Mouse (Mus musculus) cerebellum, adult 2 months (tissue): ENCODE data around the gene 2610042L04Rik. TPM values are rescaled to one million over a fixed set of nuclear protein-coding genes. Genes with fewer than 3 reads are reported as not detected.
"Not testable (repeated sequence)": the region's sequence is repeated elsewhere in the genome, so short reads cannot be mapped to it uniquely, and the experiment has no call there.

Experiments
- DNase-seq, 2 experiments: peaks; one replicate each; pipeline ENCODE4 v3.0.0; 2021
- H3K27ac ChIP-seq: fragments of 200-500 bp; 2 replicates; pipeline ENCODE4 v1.5.1; 2012; ENCODE audit warnings: low read length, control low read depth, inconsistent platforms; ENCODE audit not compliant: insufficient read depth
- H3K27me3 ChIP-seq: fragments of 200-500 bp; 2 replicates; pipeline ENCODE4 v1.6.1; 2012; ENCODE audit warnings: inconsistent platforms, mild to moderate bottlenecking, low read length, moderate library complexity; ENCODE audit not compliant: control insufficient read depth, insufficient read depth
- H3K4me1 ChIP-seq: fragments of 200-500 bp; 2 replicates; pipeline ENCODE4 v1.6.1; 2011; ENCODE audit warnings: low read length; ENCODE audit not compliant: control insufficient read depth, insufficient read depth
- H3K4me3 ChIP-seq: fragments of 200-500 bp; replicated peaks from 2 replicates; pipeline ENCODE3; 2011; ENCODE audit warnings: mild to moderate bottlenecking, low read depth, low read length, control low read depth; ENCODE audit not compliant: insufficient read depth
- WGBS: fragments of 180-500 bp; shearing (Covaris S2); methylation state at CpG from one replicate; pipeline ENCODE4 v1.1.7; 2018; 5-methylcytosine and 5-hydroxymethylcytosine counted together
- polyA plus RNA-seq: library from polyadenylated mRNA; depleted of rRNA; stranded (reverse); fragments of >200 nt; gene quantifications from 2 replicates; pipeline ENCODE4 v1.2.3, GENCODE M21; 2012; rRNA removed

2610042L04Rik gene
- polyA plus RNA-seq = 0.80 and 1.0 TPM in 2 replicates

DNA sequence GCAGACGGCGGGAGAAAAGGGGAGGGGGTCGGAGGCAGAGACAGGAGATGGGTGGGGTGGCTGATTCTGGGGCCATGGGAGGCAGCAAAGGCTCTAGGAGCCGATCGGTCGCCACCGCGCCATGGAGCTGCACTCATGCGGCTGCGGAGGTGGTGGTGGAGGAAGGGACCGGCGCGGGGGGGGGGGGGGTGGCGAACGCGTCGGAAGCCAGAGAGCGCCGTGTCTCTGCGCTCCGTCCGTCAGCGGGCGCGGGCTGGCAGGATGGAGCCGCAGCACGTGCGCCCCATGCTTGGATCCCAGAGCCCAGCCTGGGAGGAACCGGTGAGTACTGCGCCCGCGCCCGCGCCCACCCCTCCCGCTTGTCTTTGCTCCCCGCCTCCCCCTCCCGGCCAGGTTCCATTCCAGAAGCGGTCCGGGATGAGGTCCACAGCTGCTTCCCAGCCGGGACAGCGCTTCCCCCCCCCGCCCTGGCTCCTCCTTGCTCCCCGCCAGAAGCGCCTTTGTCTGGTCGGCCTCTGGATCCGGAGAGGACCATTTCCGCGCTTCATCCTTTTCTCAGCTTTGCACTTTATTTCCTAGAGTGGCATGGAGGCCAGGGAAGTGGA lies at the start of gene 2610042L04Rik:
Gene 2610042L04Rik, plus strand, starts transcription at position 288 of the 605 bp plus-strand sequence.
- WGBS = 6% methylated on average over 21 of the region's 48 CpGs
- H3K4me1 ChIP-seq, H3K27me3 ChIP-seq, H3K27ac ChIP-seq, H3K4me3 ChIP-seq, DNase-seq: not testable (repeated sequence)

DNA sequence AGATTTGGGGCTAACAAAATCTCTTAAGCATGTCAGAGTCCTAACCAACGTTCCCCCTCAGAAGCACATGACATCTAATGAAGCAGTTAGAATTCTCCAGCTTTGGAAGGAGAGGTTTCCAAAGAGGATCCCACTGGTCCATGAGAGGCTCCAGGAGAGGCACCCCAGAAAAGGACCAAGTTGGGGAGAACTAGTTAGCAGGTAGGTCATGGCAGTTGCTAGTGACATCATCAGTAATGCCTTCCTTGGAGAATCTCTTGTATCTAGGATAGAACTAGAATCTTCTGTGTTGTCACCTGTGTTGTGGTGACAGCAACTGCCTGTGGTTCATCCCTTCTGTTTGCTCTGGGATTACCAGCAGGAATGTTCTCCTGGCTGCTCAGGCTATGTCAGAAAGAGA lies 17.6 kb upstream of the 2610042L04Rik start, which contains the start of gene Gm3149:
Gene Gm3149, plus strand, starts transcription at position 301 of the 400 bp plus-strand sequence.
- H3K4me3 ChIP-seq, H3K27me3 ChIP-seq, H3K27ac ChIP-seq, H3K4me1 ChIP-seq, DNase-seq: not testable (repeated sequence)
- WGBS = no CpG with 5 or more reads among the region's 1 CpGs

DNA sequence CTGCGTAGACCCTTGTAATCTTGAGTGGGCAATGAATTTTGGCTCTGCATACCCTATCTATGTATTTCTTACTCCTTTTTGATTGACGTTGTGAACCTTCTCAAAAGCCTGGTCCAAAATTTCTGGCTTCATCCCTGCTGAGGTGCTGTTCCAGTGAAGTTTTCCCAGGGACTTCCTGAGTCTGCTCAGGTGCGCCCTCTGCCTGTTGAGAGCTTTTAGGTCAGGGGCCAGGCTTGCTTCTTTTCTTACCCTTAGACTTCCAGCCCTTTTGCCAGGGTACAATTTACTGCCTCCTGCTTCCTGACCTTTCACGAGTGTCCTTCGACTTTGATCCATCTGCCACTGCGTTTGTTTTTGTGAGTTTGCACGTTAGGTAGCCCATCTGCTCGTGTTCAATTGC lies 943 bp downstream of the 2610042L04Rik start:
- 15% methylated on average over 8 of the region's 8 CpGs for WGBS
- H3K27me3 ChIP-seq, H3K4me1 ChIP-seq, DNase-seq, H3K4me3 ChIP-seq, H3K27ac ChIP-seq: not testable (repeated sequence)

DNA sequence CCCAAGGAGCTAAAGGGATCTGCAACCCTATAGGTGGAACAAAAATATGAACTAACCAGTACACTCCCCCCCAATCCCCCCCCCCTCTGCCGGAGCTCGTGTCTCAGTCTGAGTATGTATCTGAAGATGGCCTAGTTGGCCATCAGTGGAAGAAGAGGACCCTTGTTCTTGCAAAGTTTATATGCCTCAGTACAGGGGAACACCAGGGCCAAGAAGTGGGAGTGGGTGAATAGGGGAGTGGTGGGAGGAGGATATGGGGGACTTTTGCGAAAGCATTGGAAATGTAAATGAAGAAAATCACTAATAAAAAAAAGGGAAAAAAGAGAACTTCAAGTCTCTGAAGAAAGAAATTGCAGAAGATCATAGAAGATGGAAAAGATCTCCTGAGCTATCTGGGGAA lies 34.4 kb downstream of the 2610042L04Rik start:
- WGBS = 83% methylated on average over 3 of the region's 3 CpGs
- not testable (repeated sequence) for H3K4me3 ChIP-seq, H3K4me1 ChIP-seq, DNase-seq, H3K27me3 ChIP-seq, H3K27ac ChIP-seq

DNA sequence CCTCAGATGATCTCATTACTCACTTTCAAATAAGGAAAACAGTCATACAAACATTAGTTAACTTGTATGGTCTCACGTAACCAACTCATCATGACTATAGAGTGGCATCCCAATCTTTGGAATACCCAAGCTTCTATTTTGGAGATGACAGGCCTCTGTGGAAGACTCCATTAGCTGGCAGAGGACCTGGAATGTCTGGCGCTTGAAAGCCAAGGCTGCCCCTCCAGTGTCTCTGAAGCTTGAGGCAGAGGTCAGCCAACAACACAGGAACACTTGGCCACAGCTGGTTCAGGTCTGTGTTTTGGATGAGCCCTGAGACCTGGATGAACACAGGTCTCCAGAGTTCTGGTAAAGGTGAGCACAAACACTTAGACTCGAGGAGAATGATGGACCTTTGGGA lies 35.1 kb downstream of the 2610042L04Rik start:
- not testable (repeated sequence) for DNase-seq, H3K27ac ChIP-seq, H3K4me1 ChIP-seq, H3K4me3 ChIP-seq, H3K27me3 ChIP-seq
- WGBS = 74% methylated on average over 3 of the region's 3 CpGs

DNA sequence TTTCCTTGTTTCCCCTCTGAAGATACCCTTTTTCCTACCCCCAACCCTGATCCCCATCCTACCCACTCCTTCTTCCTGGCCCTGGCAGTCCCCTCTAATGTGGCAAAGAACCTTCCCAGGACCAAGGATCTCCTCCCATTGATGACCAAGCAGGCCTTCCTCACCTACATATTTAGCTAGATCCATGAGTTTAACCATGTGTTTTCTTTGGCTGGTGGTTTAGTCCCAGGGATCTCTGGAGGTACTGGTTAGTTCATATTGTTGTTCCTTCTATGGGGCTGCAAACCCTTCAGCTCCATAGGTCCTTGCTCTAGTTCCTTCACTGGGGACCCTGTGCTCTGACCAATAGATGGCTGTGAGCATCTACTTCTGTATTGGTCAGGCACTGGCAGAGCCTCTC lies 43.3 kb downstream of the 2610042L04Rik start:
- not testable (repeated sequence) for H3K27ac ChIP-seq, H3K4me3 ChIP-seq, DNase-seq, H3K27me3 ChIP-seq, H3K4me1 ChIP-seq

DNA sequence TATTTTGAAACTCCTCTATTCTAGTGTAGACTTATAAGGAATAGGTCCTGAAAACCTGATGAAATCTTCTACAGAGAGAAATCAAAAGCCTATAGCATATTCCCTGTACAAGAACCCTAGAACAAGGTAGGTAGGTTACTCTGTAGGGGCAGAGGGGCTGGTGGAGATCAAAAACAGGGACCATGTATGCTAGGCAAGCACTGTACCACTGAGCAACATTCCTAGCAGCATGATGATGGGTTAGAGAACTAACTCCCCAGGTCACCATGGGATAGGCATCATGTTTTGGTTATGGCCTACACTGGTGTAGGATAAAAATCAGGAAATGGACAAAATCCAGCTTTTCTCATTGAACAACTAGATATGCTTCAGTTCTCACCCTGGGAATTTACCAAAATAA lies 51.0 kb downstream of the 2610042L04Rik start:
- H3K4me3 ChIP-seq, H3K27me3 ChIP-seq, DNase-seq, H3K27ac ChIP-seq, H3K4me1 ChIP-seq: not testable (repeated sequence)

DNA sequence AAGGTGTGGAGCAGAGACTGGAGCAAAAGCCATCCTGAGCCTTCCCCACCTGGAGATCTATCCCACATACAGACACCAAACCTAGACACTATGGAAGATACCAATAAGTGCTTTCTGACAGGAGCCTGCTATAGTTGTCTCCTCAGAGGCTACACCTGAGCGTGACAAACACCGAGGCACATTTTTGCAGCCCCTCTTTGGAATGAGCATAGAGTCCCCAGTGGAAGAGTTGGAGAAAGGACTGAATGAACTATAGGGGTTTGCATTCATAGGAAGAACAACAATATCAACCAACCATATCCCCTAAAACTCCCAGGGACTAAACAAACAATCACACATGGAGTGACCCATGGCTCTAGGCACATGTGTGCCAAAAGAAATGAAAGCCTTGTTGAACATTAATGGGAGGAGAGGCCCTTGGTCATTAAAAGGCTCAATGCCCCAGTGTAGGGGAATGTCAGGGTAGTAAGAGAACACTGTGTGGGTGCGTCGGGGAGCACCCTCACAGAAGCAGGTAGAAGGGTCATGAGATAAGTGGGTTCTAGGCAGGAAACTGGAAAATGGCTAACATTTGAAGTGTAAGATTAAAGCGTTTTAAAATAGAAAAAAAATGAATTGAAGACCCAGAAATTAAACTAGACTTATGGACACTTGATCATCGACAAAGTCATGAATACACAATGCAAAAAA lies 58.4 kb downstream of the 2610042L04Rik start:
- H3K27me3 ChIP-seq, DNase-seq, H3K4me3 ChIP-seq, H3K27ac ChIP-seq, H3K4me1 ChIP-seq: not testable (repeated sequence)
- 87% methylated on average over 4 of the region's 6 CpGs for WGBS

DNA sequence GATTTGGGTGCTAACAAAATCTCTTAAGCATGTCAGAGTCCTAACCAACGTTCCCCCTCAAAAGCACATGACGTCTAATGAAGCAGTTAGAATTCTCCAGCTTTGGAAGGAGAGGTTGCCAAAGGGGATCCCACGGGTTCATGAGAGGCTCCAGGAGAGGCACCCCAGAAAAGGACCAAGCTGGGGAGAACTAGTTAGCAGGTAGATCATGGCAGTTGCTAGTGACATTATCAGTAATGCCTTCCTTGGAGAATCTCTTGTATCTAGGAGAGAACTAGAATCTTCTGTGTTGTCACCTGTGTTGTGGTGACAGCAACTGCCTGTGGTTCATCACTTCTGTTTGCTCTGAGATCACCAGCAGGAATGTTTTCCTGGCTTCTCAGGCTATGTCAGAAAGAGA lies 62.7 kb downstream of the 2610042L04Rik start, which contains the start of gene Gm3159:
Gene Gm3159, plus strand, starts transcription at position 301 of the 400 bp plus-strand sequence.
- DNase-seq, H3K27me3 ChIP-seq, H3K4me3 ChIP-seq, H3K4me1 ChIP-seq, H3K27ac ChIP-seq: not testable (repeated sequence)
- WGBS = 56% methylated on average over 2 of the region's 3 CpGs

DNA sequence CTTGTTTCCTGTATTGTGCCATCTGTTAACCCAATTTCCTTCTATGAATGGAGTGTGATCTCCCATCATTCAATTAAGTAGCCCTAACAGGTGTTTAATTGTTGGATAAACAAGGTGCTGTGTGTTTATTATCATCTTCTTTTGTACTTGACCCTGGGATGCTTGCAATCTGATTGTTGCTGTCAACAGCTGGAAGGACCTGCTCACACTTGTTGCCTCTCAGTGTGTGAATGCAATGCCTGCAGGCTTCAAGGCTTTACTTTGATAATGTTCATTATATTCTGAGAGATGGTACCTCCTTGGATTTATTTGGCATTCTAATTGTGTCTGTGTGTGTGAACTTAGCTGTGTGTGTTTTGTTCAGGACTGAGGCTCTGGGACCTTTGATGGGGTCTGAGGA lies 64.1 kb downstream of the 2610042L04Rik start:
- not testable (repeated sequence) for H3K4me1 ChIP-seq, H3K4me3 ChIP-seq, H3K27ac ChIP-seq, H3K27me3 ChIP-seq, DNase-seq

DNA sequence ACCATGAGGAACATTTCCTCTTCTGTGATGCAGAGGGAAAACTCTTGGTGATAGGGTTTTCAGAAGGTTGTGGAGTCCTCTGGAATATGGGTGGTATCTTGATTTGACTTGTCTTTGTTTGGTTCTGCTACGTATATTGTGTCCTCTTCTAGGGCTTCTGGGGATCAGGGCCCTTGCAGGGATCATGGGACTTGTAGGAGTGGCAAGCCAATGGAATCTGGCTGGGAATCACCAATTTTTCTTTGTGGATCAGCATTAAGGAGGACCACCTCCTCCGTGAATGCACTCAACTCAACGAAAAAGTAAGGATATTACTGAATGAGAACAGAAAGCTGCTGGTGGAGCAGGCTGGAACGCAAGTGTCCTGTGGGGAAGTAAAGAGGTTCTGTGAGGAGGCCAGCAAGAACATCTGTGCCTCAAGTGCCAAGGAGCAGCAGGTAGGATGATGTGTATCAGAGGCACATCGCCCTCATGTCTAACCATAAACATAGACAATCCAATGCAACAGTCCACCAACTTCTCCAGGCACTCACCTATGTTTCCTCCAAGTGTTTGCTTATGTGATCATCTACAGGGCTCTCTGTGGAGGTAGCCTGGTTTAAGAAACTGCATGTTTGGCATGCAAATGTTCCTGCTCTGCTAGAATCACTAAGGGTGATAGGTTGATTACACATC lies 65.7 kb downstream of the 2610042L04Rik start:
- not testable (repeated sequence) for H3K4me3 ChIP-seq, H3K27ac ChIP-seq, H3K27me3 ChIP-seq, DNase-seq, H3K4me1 ChIP-seq
- 81% methylated on average over 5 of the region's 5 CpGs for WGBS

DNA sequence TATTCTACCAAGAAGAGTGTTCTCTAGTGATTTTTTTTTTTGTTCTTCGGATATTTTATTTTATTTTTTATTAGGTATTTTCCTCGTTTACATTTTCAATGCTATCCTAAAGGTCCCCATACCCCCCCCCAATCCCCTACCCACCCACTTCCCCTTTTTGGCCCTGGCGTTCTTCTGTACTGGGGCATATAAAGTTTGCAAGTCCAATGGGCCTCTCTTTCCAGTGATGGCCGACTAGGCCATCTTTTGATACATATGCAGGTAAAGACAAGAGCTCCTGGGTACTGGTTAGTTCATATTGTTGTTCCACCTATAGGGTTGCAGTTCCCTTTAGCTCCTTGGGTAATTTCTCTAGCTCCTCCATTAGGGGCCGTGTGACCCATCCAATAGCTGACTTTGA lies 66.7 kb downstream of the 2610042L04Rik start:
- H3K4me1 ChIP-seq, H3K4me3 ChIP-seq, H3K27me3 ChIP-seq, H3K27ac ChIP-seq, DNase-seq: not testable (repeated sequence)
- WGBS = 70% methylated on average over 5 of the region's 5 CpGs
